Mouse (Mus musculus) yolk sac, embryonic 10.5 days (tissue): Measurements from ENCODE around the gene Nfyc.
A peak's percentile ranks its signal among the peaks of the same experiment; 100 is the strongest.

Source experiments
- DNase-seq: peaks from one replicate; pipeline ENCODE4 v3.0.0-alpha.2; 2017; ENCODE audit warnings: low spot score

The Nfyc gene

GRCm38 (mm10) chr4:120825577-120826326 lies 5.6 kb downstream of the Nfyc start:
- peak; percentile 98 for DNase-seq

- DNase-seq, result peak; percentile 93
These were observed 6.2 kb downstream of the Nfyc start for GRCm38 (mm10) chr4:120825100-120825553.

- DNase-seq, result no peak
These were observed 9.0 kb downstream of the Nfyc start for GRCm38 (mm10) chr4:120822191-120822911.

- no peak for DNase-seq
These were observed 11.5 kb downstream of the Nfyc start for GRCm38 (mm10) chr4:120819871-120820270.

GRCm38 (mm10) chr4:120819296-120819695 lies 12.1 kb downstream of the Nfyc start:
- DNase-seq, result no peak

GRCm38 (mm10) chr4:120817951-120818350 lies 13.4 kb downstream of the Nfyc start:
- no peak for DNase-seq

GRCm38 (mm10) chr4:120817002-120817774 lies 14.2 kb downstream of the Nfyc start:
- DNase-seq, result peak; percentile 43

GRCm38 (mm10) chr4:120815622-120816334 lies 15.6 kb downstream of the Nfyc start:
- peak; percentile 84 for DNase-seq

- no peak for DNase-seq
These were observed 16.2 kb downstream of the Nfyc start for GRCm38 (mm10) chr4:120815163-120815562.

GRCm38 (mm10) chr4:120814171-120814570 lies 17.2 kb downstream of the Nfyc start:
- peak; percentile 52 for DNase-seq

- DNase-seq, result no peak
These were observed 17.6 kb downstream of the Nfyc start for GRCm38 (mm10) chr4:120813762-120814161.

- DNase-seq, result peak; percentile 61
These were observed 25.6 kb downstream of the Nfyc start for GRCm38 (mm10) chr4:120805816-120806215.

- DNase-seq, result no peak
These were observed 29.9 kb downstream of the Nfyc start for GRCm38 (mm10) chr4:120801446-120801845.

GRCm38 (mm10) chr4:120800691-120801090 lies 30.7 kb downstream of the Nfyc start:
- DNase-seq, result no peak

- no peak for DNase-seq
These were observed 31.6 kb downstream of the Nfyc start for GRCm38 (mm10) chr4:120799680-120800166.

- no peak for DNase-seq
These were observed 33.2 kb downstream of the Nfyc start for GRCm38 (mm10) chr4:120797985-120798725.

- no peak for DNase-seq
These were observed 34.7 kb downstream of the Nfyc start for GRCm38 (mm10) chr4:120796687-120797086.

GRCm38 (mm10) chr4:120795646-120796045 lies 35.7 kb downstream of the Nfyc start:
- no peak for DNase-seq

GRCm38 (mm10) chr4:120792918-120793317 lies 38.5 kb downstream of the Nfyc start:
- DNase-seq, result no peak

GRCm38 (mm10) chr4:120790027-120790426 lies 41.3 kb downstream of the Nfyc start:
- DNase-seq, result no peak

GRCm38 (mm10) chr4:120755801-120756200 lies 75.6 kb downstream of the Nfyc start:
- no peak for DNase-seq
